Mouse (Mus musculus): Measurements from ENCODE around the gene Atp2a1. TPM values are rescaled to one million over a fixed set of nuclear protein-coding genes. Genes with fewer than 3 reads are reported as not detected.
"Not testable (repeated sequence)": the region's sequence is repeated elsewhere in the genome, so short reads cannot be mapped to it uniquely, and the experiment has no call there.

Gene Atp2a1
- polyA plus RNA-seq, 1 experiment from 2014 or later: 93.8 TPM

GRCm38 (mm10) chr7:126424161-126424560 is 38.7 kb downstream of the Atp2a1 start:
- Histone ChIP-seq H3K27me3 (no peaks in the 10 kb centered on the region), H3K36me3 (no peaks in the 10 kb centered on the region), H3K27ac (no peak overlapping the region), H3K4me2 (replicated peaks) (no peak overlapping the region), H3K9me3 (no peaks in the 10 kb centered on the region), H3K9ac (no peak overlapping the region), H3K4me1 (peaks cover 7% of the 10 kb centered on the region), H3K4me3 (no peak overlapping the region)
- WGBS: 74% methylated on average over 6 of the region's 6 CpGs
- no peak for ATAC-seq (ENCODE audit: low FRiP score, low read depth)

- Histone ChIP-seq H3K4me1 (no peaks in the 10 kb centered on the region), H3K4me3 (no peak overlapping the region), H3K27me3 (no peaks in the 10 kb centered on the region), H3K36me3 (no peaks in the 10 kb centered on the region), H3K9me3 (no peaks in the 10 kb centered on the region), H3K9ac (no peak overlapping the region), H3K27ac (no peak overlapping the region), H3K4me2 (replicated peaks) (no peak overlapping the region)
- 82% methylated on average over 5 of the region's 5 CpGs for WGBS
- ATAC-seq (ENCODE audit: low FRiP score, low read depth): no peak
Observed at GRCm38 (mm10) chr7:126421756-126422155, 41.2 kb downstream of the Atp2a1 start.

GRCm38 (mm10) chr7:126418496-126418895 is 44.4 kb downstream of the Atp2a1 start:
- ATAC-seq (ENCODE audit: low FRiP score, low read depth): no peak
- Histone ChIP-seq H3K36me3 (no peaks in the 10 kb centered on the region), H3K4me3 (no peak overlapping the region), H3K27ac (no peak overlapping the region), H3K4me2 (replicated peaks) (no peak overlapping the region), H3K27me3 (no peaks in the 10 kb centered on the region; the same call in 1 of the 2 replicates), H3K9me3 (no peaks in the 10 kb centered on the region), H3K9ac (no peak overlapping the region), H3K4me1 (no peaks in the 10 kb centered on the region)
- WGBS: 72% methylated on average over 3 of the region's 3 CpGs

GRCm38 (mm10) chr7:126417606-126418005 is 45.3 kb downstream of the Atp2a1 start:
- no peaks in the 10 kb centered on the region; the same call in 1 of the 2 replicates for H3K27me3 ChIP-seq
- H3K4me1 ChIP-seq: no peaks in the 10 kb centered on the region
- 88% methylated on average over 4 of the region's 4 CpGs for WGBS
- H3K4me2 ChIP-seq (replicated peaks): no peak overlapping the region
- ATAC-seq (ENCODE audit: low FRiP score, low read depth): no peak
- no peak overlapping the region for H3K4me3 ChIP-seq
- no peaks in the 10 kb centered on the region for H3K9me3 ChIP-seq
- no peaks in the 10 kb centered on the region for H3K36me3 ChIP-seq
- H3K9ac ChIP-seq: no peak overlapping the region; the same call in 1 of the 2 replicates
- no peak overlapping the region for H3K27ac ChIP-seq

GRCm38 (mm10) chr7:126417045-126417444 is 45.9 kb downstream of the Atp2a1 start:
- ATAC-seq (ENCODE audit: low FRiP score, low read depth): no peak
- Histone ChIP-seq H3K4me3 (no peak overlapping the region), H3K27ac (no peak overlapping the region), H3K36me3 (no peaks in the 10 kb centered on the region), H3K27me3 (no peaks in the 10 kb centered on the region; the same call in 1 of the 2 replicates), H3K9me3 (no peaks in the 10 kb centered on the region), H3K9ac (peak overlapping the region; percentile 26; the same call in 1 of the 2 replicates), H3K4me1 (no peaks in the 10 kb centered on the region), H3K4me2 (replicated peaks) (no peak overlapping the region)
- 57% methylated on average over 8 of the region's 8 CpGs for WGBS

GRCm38 (mm10) chr7:126416615-126417014 is 46.3 kb downstream of the Atp2a1 start:
- no peak overlapping the region for H3K4me2 ChIP-seq (replicated peaks)
- H3K4me1 ChIP-seq: no peaks in the 10 kb centered on the region
- WGBS: 65% methylated on average over 2 of the region's 2 CpGs
- H3K36me3 ChIP-seq: no peaks in the 10 kb centered on the region
- no peak overlapping the region for H3K4me3 ChIP-seq
- H3K27me3 ChIP-seq: no peaks in the 10 kb centered on the region; the same call in 1 of the 2 replicates
- no peak for ATAC-seq (ENCODE audit: low FRiP score, low read depth)
- H3K9ac ChIP-seq: no peak overlapping the region
- no peaks in the 10 kb centered on the region for H3K9me3 ChIP-seq
- H3K27ac ChIP-seq: no peak overlapping the region

GRCm38 (mm10) chr7:126414725-126415124 is 48.2 kb downstream of the Atp2a1 start, which contains the start of gene Cd19:
TSS of gene Cd19 (minus strand) at chr7:126414889.
- no peak within 1 kb of the TSS for H3K27ac ChIP-seq
- no peaks in the 10 kb centered on the region; the same call in 1 of the 2 replicates for H3K27me3 ChIP-seq
- no peak within 1 kb of the TSS for H3K4me3 ChIP-seq
- ATAC-seq (ENCODE audit: low FRiP score, low read depth): no peak
- WGBS: 88% methylated on average over 6 of the region's 6 CpGs
- no peak within 1 kb of the TSS for H3K4me2 ChIP-seq (replicated peaks)
- H3K4me1 ChIP-seq: no peaks in the 10 kb centered on the region
- no peaks in the 10 kb centered on the region for H3K9me3 ChIP-seq
- H3K9ac ChIP-seq: no peak within 1 kb of the TSS
- no peaks in the 10 kb centered on the region for H3K36me3 ChIP-seq

- 92% methylated on average over 4 of the region's 4 CpGs for WGBS
- Histone ChIP-seq H3K4me3 (no peak overlapping the region), H3K9me3 (no peaks in the 10 kb centered on the region), H3K9ac (no peak overlapping the region), H3K4me1 (no peaks in the 10 kb centered on the region), H3K27me3 (no peaks in the 10 kb centered on the region; the same call in 1 of the 2 replicates), H3K27ac (no peak overlapping the region), H3K4me2 (replicated peaks) (no peak overlapping the region), H3K36me3 (no peaks in the 10 kb centered on the region)
- ATAC-seq (ENCODE audit: low FRiP score, low read depth): no peak
Observed at GRCm38 (mm10) chr7:126411061-126411460, 51.8 kb downstream of the Atp2a1 start.

GRCm38 (mm10) chr7:126408686-126409085 is 54.2 kb downstream of the Atp2a1 start:
- H3K36me3 ChIP-seq: no peaks in the 10 kb centered on the region
- H3K4me3 ChIP-seq: no peak overlapping the region
- ATAC-seq (ENCODE audit: low FRiP score, low read depth): no peak
- H3K27ac ChIP-seq: no peak overlapping the region
- H3K27me3 ChIP-seq: no peaks in the 10 kb centered on the region
- H3K4me1 ChIP-seq: no peaks in the 10 kb centered on the region
- no peak overlapping the region for H3K9ac ChIP-seq
- H3K9me3 ChIP-seq: no peaks in the 10 kb centered on the region
- H3K4me2 ChIP-seq (replicated peaks): no peak overlapping the region
- 76% methylated on average over 2 of the region's 2 CpGs for WGBS

GRCm38 (mm10) chr7:126402518-126402917 is 60.4 kb downstream of the Atp2a1 start:
- not testable (repeated sequence) for H3K9me3 ChIP-seq; H3K27me3 ChIP-seq; H3K9ac ChIP-seq; H3K4me3 ChIP-seq; ATAC-seq (ENCODE audit: low FRiP score, low read depth); H3K27ac ChIP-seq; H3K4me1 ChIP-seq; H3K36me3 ChIP-seq; H3K4me2 ChIP-seq (replicated peaks)
- WGBS: 74% methylated on average over 8 of the region's 8 CpGs

GRCm38 (mm10) chr7:126399548-126399947 is 63.4 kb downstream of the Atp2a1 start:
- no peaks in the 10 kb centered on the region for H3K27me3 ChIP-seq
- no peak overlapping the region for H3K9ac ChIP-seq
- no peak for ATAC-seq (ENCODE audit: low FRiP score, low read depth)
- H3K27ac ChIP-seq: no peak overlapping the region
- WGBS: 7% methylated on average over 5 of the region's 5 CpGs
- H3K9me3 ChIP-seq: no peaks in the 10 kb centered on the region
- H3K4me2 ChIP-seq (replicated peaks): no peak overlapping the region
- no peaks in the 10 kb centered on the region for H3K36me3 ChIP-seq
- peaks cover 12% of the 10 kb centered on the region for H3K4me1 ChIP-seq
- no peak overlapping the region for H3K4me3 ChIP-seq

- H3K9ac ChIP-seq: no peak overlapping the region
- H3K27ac ChIP-seq: no peak overlapping the region
- peaks cover 12% of the 10 kb centered on the region for H3K4me1 ChIP-seq
- WGBS: 97% methylated on average over 4 of the region's 4 CpGs
- no peaks in the 10 kb centered on the region for H3K27me3 ChIP-seq
- H3K36me3 ChIP-seq: 0 out of 2 replicates have a peak, but pooled peaks cover 5% of the 10 kb centered on the region
- H3K4me2 ChIP-seq (replicated peaks): no peak overlapping the region
- H3K9me3 ChIP-seq: no peaks in the 10 kb centered on the region
- no peak overlapping the region for H3K4me3 ChIP-seq
- no peak for ATAC-seq (ENCODE audit: low FRiP score, low read depth)
Observed at GRCm38 (mm10) chr7:126397822-126398221, 65.1 kb downstream of the Atp2a1 start.

- 0 out of 2 replicates have a peak overlapping the region, but pooled peaks have one; percentile 4 for H3K4me3 ChIP-seq
- WGBS: 55% methylated on average over 6 of the region's 6 CpGs
- no peaks in the 10 kb centered on the region for H3K9me3 ChIP-seq
- ATAC-seq (ENCODE audit: low FRiP score, low read depth): no peak
- no peak overlapping the region for H3K27ac ChIP-seq
- H3K9ac ChIP-seq: no peak overlapping the region
- peak overlapping the region; percentile 47 for H3K4me2 ChIP-seq (replicated peaks)
- H3K36me3 ChIP-seq: 0 out of 2 replicates have a peak, but pooled peaks cover 5% of the 10 kb centered on the region
- no peaks in the 10 kb centered on the region for H3K27me3 ChIP-seq
- H3K4me1 ChIP-seq: peaks cover 12% of the 10 kb centered on the region
Observed at GRCm38 (mm10) chr7:126397221-126397620, 65.7 kb downstream of the Atp2a1 start.

Data from limb, embryonic 13.5 days (tissue).